Mouse (Mus musculus) midbrain, embryonic 11.5 days (tissue): Measurements from ENCODE around the gene Atp5h. TPM values are rescaled to one million over a fixed set of nuclear protein-coding genes. Genes with fewer than 3 reads are reported as not detected.

Experiments
- ATAC-seq: fragments of 200-750 bp; cut with Nextera tagmentation; 2 replicates; pipeline ENCODE4 v1.8.0; 2017; ENCODE audit warnings: moderate TSS enrichment, moderate library complexity; ENCODE audit not compliant: low FRiP score
- DNase-seq: peaks from one replicate; pipeline ENCODE4 v3.0.0; 2015; ENCODE audit warnings: low spot score; ENCODE audit errors: missing footprints
- H3K27ac ChIP-seq: fragments of 300-500 bp; sonication (generic); 2 replicates; pipeline ENCODE4 v1.5.1; 2014; ENCODE audit warnings: low read depth, low read length
- H3K27me3 ChIP-seq: fragments of 300-500 bp; sonication (generic); 2 replicates; pipeline ENCODE4 v1.6.1; 2014; ENCODE audit warnings: mild to moderate bottlenecking, low read length, moderate library complexity, mixed read lengths; ENCODE audit not compliant: control insufficient read depth, insufficient read depth
- H3K36me3 ChIP-seq: fragments of 300-500 bp; sonication (generic); 2 replicates; pipeline ENCODE4 v1.6.1; 2014; ENCODE audit warnings: mild to moderate bottlenecking, low read length, moderate library complexity, mixed read lengths; ENCODE audit not compliant: control insufficient read depth, insufficient read depth
- H3K4me1 ChIP-seq: fragments of 300-500 bp; sonication (generic); 2 replicates; pipeline ENCODE4 v1.6.1; 2014; ENCODE audit warnings: low read length; ENCODE audit not compliant: control insufficient read depth, insufficient read depth
- H3K4me2 ChIP-seq: fragments of 300-500 bp; sonication (generic); 2 replicates; pipeline ENCODE4 v1.6.1; 2014; ENCODE audit warnings: mild to moderate bottlenecking, moderate library complexity
- H3K4me3 ChIP-seq: fragments of 300-500 bp; sonication (generic); 2 replicates; pipeline ENCODE4 v1.5.1; 2014; ENCODE audit warnings: low read depth, low read length
- H3K9ac ChIP-seq: fragments of 300-500 bp; sonication (generic); 2 replicates; pipeline ENCODE4 v1.6.1; 2014; ENCODE audit warnings: low read length
- H3K9me3 ChIP-seq: fragments of 300-500 bp; sonication (generic); 2 replicates; pipeline ENCODE4 v1.6.1; 2016; ENCODE audit warnings: low read length; ENCODE audit not compliant: control insufficient read depth
- WGBS: fragments of 180-500 bp; shearing (Covaris S2); extraction: QIAGEN DNeasy Blood & Tissue Kit; methylation state at CpG from one replicate; pipeline ENCODE4 v1.1.7; 2014; 5-methylcytosine and 5-hydroxymethylcytosine counted together
- polyA plus RNA-seq: library from polyadenylated mRNA; unstranded; fragments of >200 nt; fragmentation: Nextera tagmentation; extraction: Ambion mirVana; gene quantifications from 2 replicates; pipeline ENCODE4 v1.2.1, GENCODE M21; 2014

Gene Atp5h
- polyA plus RNA-seq, 1 experiment from 2014 or later = 917 TPM

DNA sequence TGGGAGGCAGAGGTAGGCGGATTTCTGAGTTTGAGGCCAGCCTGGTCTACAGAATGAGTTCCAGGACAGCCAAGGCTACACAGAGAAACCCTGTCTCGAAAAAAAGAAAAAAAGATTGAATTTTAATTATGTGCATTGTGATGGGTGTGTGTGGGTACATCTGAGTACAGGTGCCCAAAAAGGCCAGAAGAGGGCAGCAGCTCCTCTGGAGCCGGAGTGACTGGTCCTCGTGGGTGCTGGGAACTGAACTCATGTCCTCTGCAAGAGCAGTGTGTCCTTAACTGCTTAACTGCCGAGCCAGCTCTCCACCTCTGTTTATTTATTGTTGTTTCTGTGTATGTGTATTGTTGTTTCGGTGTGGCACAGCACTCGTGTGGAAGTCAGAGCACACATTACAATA lies 41.9 kb downstream of the Atp5h start:
- ATAC-seq (no peak), DNase-seq (no peak)
- no peak overlapping the region for H3K27ac ChIP-seq
- no peaks in the 10 kb centered on the region for H3K9me3 ChIP-seq
- peaks cover 14% of the 10 kb centered on the region for H3K4me1 ChIP-seq
- peaks cover 3% of the 10 kb centered on the region; the same call in 1 of the 2 replicates for H3K27me3 ChIP-seq
- 82% methylated on average over 7 of the region's 7 CpGs for WGBS
- H3K4me2 ChIP-seq = no peak overlapping the region
- no peaks in the 10 kb centered on the region for H3K36me3 ChIP-seq
- H3K4me3 ChIP-seq = no peak overlapping the region
- H3K9ac ChIP-seq = no peak overlapping the region

DNA sequence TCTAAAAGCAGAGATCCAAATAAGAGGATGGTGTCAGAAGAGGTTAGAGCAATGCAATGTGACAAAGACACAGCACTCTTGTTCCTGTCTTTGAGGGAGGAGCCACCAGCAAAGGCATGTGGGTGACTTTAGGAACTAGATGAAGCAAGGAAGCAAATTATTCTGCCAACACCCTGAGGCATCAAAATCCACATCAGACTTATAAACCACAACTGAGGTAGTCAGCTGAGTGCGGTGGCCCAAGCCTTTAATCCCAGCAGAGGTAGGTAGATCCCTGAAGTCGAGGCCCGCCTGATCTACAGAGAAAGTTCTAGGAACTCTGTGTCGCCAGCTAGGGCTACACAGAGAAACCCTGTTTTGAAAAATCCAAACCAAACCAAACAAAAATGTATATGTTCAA lies 42.5 kb downstream of the Atp5h start:
- DNase-seq (no peak), ATAC-seq (no peak)
- Histone ChIP-seq H3K9ac (no peak overlapping the region), H3K4me1 (peaks cover 8% of the 10 kb centered on the region), H3K4me2 (no peak overlapping the region), H3K36me3 (no peaks in the 10 kb centered on the region), H3K27ac (no peak overlapping the region), H3K9me3 (no peaks in the 10 kb centered on the region), H3K4me3 (no peak overlapping the region), H3K27me3 (peaks cover 3% of the 10 kb centered on the region; the same call in 1 of the 2 replicates)
- 88% methylated on average over 4 of the region's 4 CpGs for WGBS

DNA sequence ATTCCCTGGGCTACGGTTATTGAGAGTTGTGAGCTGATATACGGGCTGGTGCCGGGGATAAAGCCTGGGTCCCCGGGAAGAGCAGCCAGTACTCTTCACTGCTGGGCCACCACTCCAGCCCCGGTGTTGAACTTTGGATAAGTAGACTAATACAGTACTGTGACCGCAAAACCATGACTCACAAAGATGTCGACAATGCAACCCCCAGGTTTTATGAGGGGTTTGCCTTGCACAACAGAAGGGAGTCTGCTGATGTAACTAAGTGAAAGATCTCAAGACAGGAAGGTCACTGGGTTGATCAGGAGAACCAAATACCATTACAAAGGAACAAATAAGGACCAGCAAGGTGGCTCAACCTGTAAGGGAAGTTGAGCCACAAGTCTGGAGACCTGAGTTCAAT lies 43.0 kb downstream of the Atp5h start:
- peaks cover 8% of the 10 kb centered on the region for H3K4me1 ChIP-seq
- no peak overlapping the region for H3K4me3 ChIP-seq
- no peaks in the 10 kb centered on the region for H3K9me3 ChIP-seq
- H3K9ac ChIP-seq = no peak overlapping the region
- ATAC-seq = no peak
- DNase-seq = no peak
- no peak overlapping the region for H3K27ac ChIP-seq
- H3K27me3 ChIP-seq = peaks cover 3% of the 10 kb centered on the region; the same call in 1 of the 2 replicates
- H3K36me3 ChIP-seq = no peaks in the 10 kb centered on the region
- WGBS = 80% methylated on average over 7 of the region's 7 CpGs
- no peak overlapping the region for H3K4me2 ChIP-seq

DNA sequence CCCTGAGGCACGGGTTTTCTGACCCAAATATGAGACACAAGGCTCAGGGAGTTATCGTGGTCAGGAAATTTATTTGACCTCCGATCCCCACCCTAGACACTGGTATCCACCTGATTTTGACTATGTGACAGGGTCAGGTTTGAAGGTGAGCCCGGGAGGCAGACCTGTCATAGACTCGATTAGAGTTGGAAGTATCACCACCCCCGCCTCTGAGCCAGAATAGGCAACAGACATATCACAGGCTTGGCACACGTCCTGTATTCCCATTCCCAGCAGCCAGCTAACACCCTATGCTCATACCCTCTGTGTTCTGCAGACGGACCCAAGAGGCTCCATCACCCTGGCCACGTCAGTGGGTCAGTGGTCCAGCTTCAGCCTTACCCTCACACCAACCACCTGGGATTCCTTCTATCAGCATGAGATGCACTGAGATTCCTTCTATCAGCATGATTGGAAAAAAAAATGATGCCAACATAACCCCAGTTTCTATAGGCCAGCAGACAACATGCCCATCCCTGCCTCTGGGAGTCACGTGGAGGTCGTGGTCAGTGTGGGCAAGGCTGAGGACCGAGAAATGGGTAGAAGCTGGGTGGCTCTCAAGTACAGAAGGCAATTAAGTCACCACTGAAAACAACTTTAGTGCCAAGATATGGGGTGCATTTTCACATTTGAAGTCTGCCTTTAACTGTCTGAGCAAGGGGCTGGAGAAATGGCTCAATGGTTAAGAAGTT lies 44.9 kb downstream of the Atp5h start:
- Histone ChIP-seq H3K27me3 (peaks cover 3% of the 10 kb centered on the region; the same call in 1 of the 2 replicates), H3K4me3 (no peak overlapping the region; the same call in 1 of the 2 replicates), H3K36me3 (no peaks in the 10 kb centered on the region), H3K9me3 (no peaks in the 10 kb centered on the region), H3K4me2 (peak overlapping the region; percentile 73), H3K4me1 (peaks cover 8% of the 10 kb centered on the region), H3K9ac (peak overlapping the region; percentile 67), H3K27ac (no peak overlapping the region)
- ATAC-seq (no peak), DNase-seq (no peak)
- 69% methylated on average over 12 of the region's 12 CpGs for WGBS

DNA sequence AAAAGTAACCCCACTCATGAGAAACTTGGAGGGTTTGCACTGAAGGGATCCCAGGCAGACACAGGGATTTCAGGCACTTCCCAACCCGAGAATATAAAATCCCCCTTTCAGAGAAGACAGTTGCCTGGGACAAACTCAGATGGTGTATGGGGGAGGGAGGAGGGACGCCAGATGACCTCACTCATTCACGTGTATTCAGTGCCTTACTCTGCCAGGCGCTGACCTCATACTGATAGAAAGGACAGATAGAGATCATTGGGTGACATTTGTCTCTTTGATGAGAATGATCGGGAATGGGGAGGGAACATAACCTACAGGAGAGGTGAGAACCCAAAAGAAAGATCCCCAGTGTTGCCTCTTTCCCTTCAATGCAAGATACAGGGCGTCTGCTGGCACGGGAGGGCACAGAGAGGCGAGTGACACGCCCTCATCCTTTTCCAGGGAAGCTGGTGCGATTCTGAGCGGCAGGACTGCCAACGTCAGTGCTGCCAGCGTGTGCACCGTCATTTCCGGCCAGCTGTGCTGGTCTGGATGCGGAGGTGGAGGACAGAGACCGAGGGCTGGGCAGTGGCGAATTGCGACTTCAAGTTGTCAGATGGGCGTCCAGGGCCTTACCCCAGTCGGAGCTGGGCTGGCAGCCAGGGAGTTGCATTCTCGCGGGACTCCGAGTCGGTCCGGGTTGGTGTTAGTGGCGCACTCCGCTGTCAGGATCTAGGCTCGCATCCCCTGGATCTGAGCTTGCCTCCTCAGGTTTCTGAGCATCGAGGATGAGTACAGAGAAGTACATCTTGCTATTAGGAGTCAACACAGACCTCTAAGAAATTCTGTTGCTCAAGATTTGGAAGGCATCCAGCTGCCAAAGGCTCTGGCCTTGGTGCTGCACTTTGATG lies 45.7 kb downstream of the Atp5h start:
- H3K4me1 ChIP-seq = peaks cover 8% of the 10 kb centered on the region
- peak overlapping the region; percentile 73 for H3K4me2 ChIP-seq
- ATAC-seq (peak; percentile 44; the same call in 1 of the 2 replicates), DNase-seq (peak; percentile 95)
- H3K9ac ChIP-seq = peak overlapping the region; percentile 67
- H3K4me3 ChIP-seq = peak overlapping the region; percentile 36
- WGBS = 1% methylated on average over 30 of the region's 30 CpGs
- H3K36me3 ChIP-seq = no peaks in the 10 kb centered on the region
- H3K27ac ChIP-seq = no peak overlapping the region
- no peaks in the 10 kb centered on the region for H3K9me3 ChIP-seq
- H3K27me3 ChIP-seq = peaks cover 3% of the 10 kb centered on the region; the same call in 1 of the 2 replicates

DNA sequence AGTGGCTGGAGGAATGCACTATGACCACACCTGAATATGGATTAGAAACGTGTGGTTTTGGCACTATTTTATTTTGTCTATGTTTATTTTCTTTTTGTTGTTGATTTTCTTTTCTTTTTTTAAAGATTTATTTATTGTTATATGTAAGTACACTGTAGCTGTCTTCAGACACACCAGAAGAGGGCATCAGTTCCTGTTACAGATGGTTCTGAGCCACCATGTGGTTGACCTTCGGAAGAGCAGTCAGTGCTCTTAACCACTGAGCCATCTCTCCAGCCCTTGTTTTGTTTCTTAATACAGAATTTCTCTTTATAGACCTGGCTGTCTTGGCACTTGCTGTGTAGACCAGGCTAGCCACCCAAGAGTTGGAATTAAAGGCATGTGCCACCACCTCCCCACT lies 47.0 kb downstream of the Atp5h start:
- Histone ChIP-seq H3K36me3 (no peaks in the 10 kb centered on the region), H3K27ac (no peak overlapping the region), H3K4me3 (no peak overlapping the region), H3K27me3 (peaks cover 3% of the 10 kb centered on the region; the same call in 1 of the 2 replicates), H3K9me3 (no peaks in the 10 kb centered on the region), H3K4me2 (no peak overlapping the region), H3K9ac (no peak overlapping the region), H3K4me1 (peaks cover 8% of the 10 kb centered on the region)
- ATAC-seq (no peak), DNase-seq (no peak)
- WGBS = 49% methylated on average over 2 of the region's 2 CpGs

DNA sequence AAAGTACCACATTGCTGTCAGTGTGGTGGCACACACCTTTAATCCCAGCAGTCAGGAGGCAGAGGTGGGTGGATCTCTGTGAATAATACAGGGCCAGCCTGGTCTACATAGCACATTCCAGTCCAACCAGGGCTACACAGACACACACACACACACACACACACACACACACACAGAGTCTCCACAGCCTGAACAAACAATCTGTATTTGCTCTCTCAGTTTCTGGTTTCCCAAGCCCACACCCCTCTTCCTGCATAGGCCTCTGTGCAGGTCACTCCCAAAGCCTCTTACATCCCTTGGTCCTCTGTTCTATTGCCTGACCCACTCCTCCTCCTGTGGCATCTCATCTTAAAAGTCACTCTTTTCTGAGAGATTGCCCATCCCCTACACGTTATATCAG lies 47.7 kb downstream of the Atp5h start:
- no peak overlapping the region for H3K4me2 ChIP-seq
- peaks cover 3% of the 10 kb centered on the region; the same call in 1 of the 2 replicates for H3K27me3 ChIP-seq
- no peak overlapping the region for H3K9ac ChIP-seq
- H3K9me3 ChIP-seq = no peaks in the 10 kb centered on the region
- H3K27ac ChIP-seq = no peak overlapping the region
- ATAC-seq (no peak), DNase-seq (no peak)
- 69% methylated on average over 1 of the region's 1 CpGs for WGBS
- H3K4me1 ChIP-seq = peaks cover 11% of the 10 kb centered on the region
- no peaks in the 10 kb centered on the region for H3K36me3 ChIP-seq
- no peak overlapping the region for H3K4me3 ChIP-seq

DNA sequence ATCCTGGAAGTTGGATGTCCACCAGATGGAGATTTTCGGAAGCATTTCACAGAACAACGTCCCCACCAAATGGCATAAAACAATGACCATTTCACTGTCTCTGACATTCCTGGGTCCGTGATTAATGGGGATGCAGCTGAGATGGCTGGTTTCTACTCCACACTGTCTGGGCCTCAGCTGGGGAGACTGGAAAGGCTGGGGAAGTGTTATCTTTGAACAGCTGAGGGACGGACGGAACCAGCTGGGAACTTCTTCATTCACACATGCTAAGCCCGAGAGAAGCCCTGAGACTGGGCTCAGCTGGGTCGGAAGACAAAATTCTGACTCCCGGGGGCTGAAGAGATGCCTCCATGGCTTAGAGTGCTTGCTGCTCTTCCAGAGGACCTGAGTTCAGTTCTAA lies 48.4 kb downstream of the Atp5h start:
- Histone ChIP-seq H3K36me3 (no peaks in the 10 kb centered on the region), H3K4me3 (no peak overlapping the region), H3K9ac (no peak overlapping the region), H3K9me3 (no peaks in the 10 kb centered on the region), H3K4me2 (no peak overlapping the region), H3K4me1 (peaks cover 17% of the 10 kb centered on the region), H3K27ac (no peak overlapping the region), H3K27me3 (peaks cover 3% of the 10 kb centered on the region; the same call in 1 of the 2 replicates)
- DNase-seq = no peak
- no peak for ATAC-seq
- 68% methylated on average over 8 of the region's 8 CpGs for WGBS

DNA sequence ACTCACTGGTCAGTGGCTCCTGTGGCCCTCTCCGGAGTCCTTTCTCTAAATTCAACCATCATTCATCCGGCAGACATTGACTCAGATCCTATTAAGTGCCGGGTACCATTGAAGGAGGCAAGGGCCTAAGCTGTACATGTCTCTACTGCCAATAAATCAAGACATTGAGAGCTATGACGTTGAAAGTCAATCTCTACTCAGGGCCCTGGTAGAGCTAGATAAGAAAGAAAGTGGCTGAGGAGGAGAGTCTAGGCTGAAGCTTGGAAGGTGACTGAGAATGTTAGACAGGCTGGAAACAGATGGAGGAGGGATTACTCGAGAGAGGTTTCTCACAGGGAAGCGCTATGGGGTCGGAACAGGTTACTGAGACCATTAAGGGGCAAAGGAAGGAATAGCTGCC lies 49.4 kb downstream of the Atp5h start:
- WGBS = 60% methylated on average over 7 of the region's 7 CpGs
- Histone ChIP-seq H3K36me3 (no peaks in the 10 kb centered on the region), H3K4me3 (no peak overlapping the region), H3K4me1 (peaks cover 20% of the 10 kb centered on the region), H3K9ac (no peak overlapping the region), H3K27ac (no peak overlapping the region), H3K27me3 (peaks cover 3% of the 10 kb centered on the region; the same call in 1 of the 2 replicates), H3K4me2 (no peak overlapping the region), H3K9me3 (no peaks in the 10 kb centered on the region)
- no peak for ATAC-seq
- no peak for DNase-seq
